Mouse (Mus musculus) liver, postnatal 0 days (tissue): ENCODE measurements around the gene Cemip2.

ENCODE experiments used
- CTCF ChIP-seq: sonication (generic); IDR thresholded peaks from 2 replicates; pipeline ENCODE4 v1.5.1; 2016; ENCODE audit warnings: antibody characterized with exemption, low read depth
- EP300 ChIP-seq: IDR thresholded peaks from 2 replicates; pipeline ENCODE4 v1.6.1; 2016; ENCODE audit warnings: antibody characterized with exemption, low read depth, mild to moderate bottlenecking

- TF ChIP-seq CTCF (no peak), EP300 (no peak)
Measured at GRCm38 (mm10) chr19:21798700-21799099, 20.6 kb downstream of the Cemip2 start.
